Mouse (Mus musculus) lung, embryonic 14.5 days (tissue): ENCODE measurements around the gene Gramd2. TPM values are rescaled to one million over a fixed set of nuclear protein-coding genes. Genes with fewer than 3 reads are reported as not detected.

Experiments
- ATAC-seq: fragments of 200-750 bp; cut with Nextera tagmentation; 2 replicates; pipeline ENCODE4 v1.8.0; 2017; ENCODE audit warnings: mild to moderate bottlenecking, moderate TSS enrichment, moderate library complexity; ENCODE audit not compliant: insufficient read depth
- DNase-seq: peaks from one replicate; pipeline ENCODE4 v3.0.0-alpha.2; 2015
- H3K27ac ChIP-seq: fragments of 300-500 bp; sonication (generic); 2 replicates; pipeline ENCODE4 v1.5.1; 2014; ENCODE audit warnings: low read depth, mild to moderate bottlenecking, moderate library complexity
- H3K27me3 ChIP-seq: fragments of 300-500 bp; sonication (generic); 2 replicates; pipeline ENCODE4 v1.6.1; 2014; ENCODE audit warnings: low read length, control low read depth; ENCODE audit not compliant: insufficient read depth
- H3K36me3 ChIP-seq: fragments of 300-500 bp; sonication (generic); 2 replicates; pipeline ENCODE4 v1.6.1; 2014; ENCODE audit warnings: control low read depth; ENCODE audit not compliant: insufficient read depth
- H3K4me1 ChIP-seq: fragments of 300-500 bp; sonication (generic); 2 replicates; pipeline ENCODE4 v1.6.1; 2014; ENCODE audit warnings: antibody characterized with exemption, control low read depth; ENCODE audit not compliant: insufficient read depth
- H3K4me2 ChIP-seq: fragments of 300-500 bp; sonication (generic); 2 replicates; pipeline ENCODE4 v1.6.1; 2014; ENCODE audit warnings: mild to moderate bottlenecking
- H3K4me3 ChIP-seq: fragments of 300-500 bp; sonication (generic); 2 replicates; pipeline ENCODE4 v1.5.1; 2014; ENCODE audit warnings: low read depth, low read length
- H3K9ac ChIP-seq: fragments of 300-500 bp; sonication (generic); 2 replicates; pipeline ENCODE4 v1.6.1; 2014
- H3K9me3 ChIP-seq: fragments of 300-500 bp; sonication (generic); 2 replicates; pipeline ENCODE4 v1.6.1; 2016; ENCODE audit warnings: low read depth, low read length, control low read depth
- CTCF ChIP-seq: IDR thresholded peaks from 2 replicates; pipeline ENCODE4 v1.5.1; 2016; ENCODE audit warnings: antibody characterized with exemption, low read depth
- WGBS: fragments of 180-500 bp; shearing (Covaris S2); extraction: QIAGEN DNeasy Blood & Tissue Kit; methylation state at CpG from one replicate; pipeline ENCODE4 v1.1.7; 2014; 5-methylcytosine and 5-hydroxymethylcytosine counted together
- polyA plus RNA-seq: library from polyadenylated mRNA; unstranded; fragments of >200 nt; fragmentation: Nextera tagmentation; extraction: Ambion mirVana; gene quantifications from 2 replicates; pipeline ENCODE4 v1.2.1, GENCODE M21; 2014

The Gramd2 gene
- polyA plus RNA-seq, 1 experiment from 2014 or later, result 3.1 TPM

DNA sequence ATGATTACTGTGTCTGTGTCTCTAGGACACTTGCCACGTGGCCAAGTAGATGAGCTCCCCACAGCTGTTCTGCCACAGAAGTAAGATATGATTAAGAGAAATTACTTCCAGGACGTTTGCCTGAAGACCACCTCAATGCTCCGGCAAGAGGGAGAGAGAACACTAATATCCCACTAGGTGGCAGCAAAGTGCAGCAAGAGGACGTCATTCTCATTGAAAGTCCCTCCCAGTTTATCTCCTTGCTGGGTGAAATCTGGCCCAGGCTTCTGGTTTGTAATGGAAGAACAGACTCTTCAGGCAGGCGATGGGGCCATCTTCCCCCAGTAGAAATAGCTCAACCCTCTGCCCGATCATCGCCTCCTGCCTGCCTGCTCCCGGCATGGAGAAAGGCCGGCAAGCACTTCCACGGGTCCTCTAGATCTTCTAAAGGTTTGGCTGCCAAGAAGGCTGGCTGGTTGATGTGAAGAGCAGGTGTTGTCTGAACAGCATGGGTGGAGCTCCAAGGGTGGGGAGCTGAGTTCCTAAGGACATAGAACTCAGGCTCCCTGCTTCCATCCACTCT, 43.2 kb downstream of the Gramd2 start:
- peak; percentile 94 for DNase-seq
- peak overlapping the region; percentile 78 for H3K27ac ChIP-seq
- ATAC-seq, result peak; percentile 61; the same call in 1 of the 2 replicates

DNA sequence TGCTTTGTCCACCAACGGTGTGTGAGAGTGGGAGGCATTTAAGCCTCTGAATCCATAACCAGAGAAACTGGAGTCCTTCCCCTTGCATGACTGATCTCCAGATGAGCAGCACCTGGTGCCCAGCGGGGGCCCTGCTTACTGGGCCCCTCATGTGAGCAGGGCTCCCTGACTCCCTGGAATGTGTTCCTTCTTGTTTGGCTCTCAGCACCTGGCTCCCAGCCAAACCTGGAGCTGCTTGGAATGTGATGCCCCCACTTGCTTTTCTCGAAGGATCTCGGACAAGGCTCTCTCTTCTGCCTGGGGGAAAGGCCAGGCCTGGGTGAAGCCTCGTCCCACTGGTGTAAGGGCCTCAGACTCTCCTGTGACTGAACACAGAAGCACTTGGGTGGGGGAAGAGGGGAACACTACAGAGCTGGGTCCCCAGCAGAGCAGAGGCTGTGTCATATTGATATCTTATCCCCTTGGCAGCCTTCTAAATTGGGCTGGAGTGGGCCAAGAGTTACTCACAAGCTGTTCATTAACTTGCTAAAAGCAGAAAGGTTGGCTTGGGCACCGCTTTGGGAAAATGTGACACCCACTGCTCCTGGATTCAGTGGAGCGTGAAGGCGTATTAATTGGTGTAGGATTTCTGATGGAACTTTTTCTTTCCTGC, 44.0 kb downstream of the Gramd2 start:
- Histone ChIP-seq H3K27ac (peak overlapping the region; percentile 78), H3K4me3 (no peak overlapping the region), H3K4me1 (0 out of 2 replicates have a peak, but pooled peaks cover 9% of the 10 kb centered on the region), H3K9ac (no peak overlapping the region), H3K36me3 (no peaks in the 10 kb centered on the region), H3K9me3 (no peaks in the 10 kb centered on the region), H3K27me3 (no peaks in the 10 kb centered on the region), H3K4me2 (no peak overlapping the region)
- no peak for TF ChIP-seq CTCF
- DNase-seq (peak; percentile 75), ATAC-seq (peak; percentile 69)
- 43% methylated on average over 8 of the region's 8 CpGs for WGBS

More for the DNA sequence above, 43.2 kb downstream of the Gramd2 start:
- Histone ChIP-seq H3K9me3 (no peaks in the 10 kb centered on the region), H3K4me1 (0 out of 2 replicates have a peak, but pooled peaks cover 9% of the 10 kb centered on the region), H3K36me3 (no peaks in the 10 kb centered on the region), H3K9ac (no peak overlapping the region), H3K4me3 (no peak overlapping the region), H3K27me3 (no peaks in the 10 kb centered on the region), H3K4me2 (peak overlapping the region; percentile 42; the same call in 1 of the 2 replicates)
- 9% methylated on average over 10 of the region's 10 CpGs for WGBS
- TF ChIP-seq CTCF, result peak; percentile 89

DNA sequence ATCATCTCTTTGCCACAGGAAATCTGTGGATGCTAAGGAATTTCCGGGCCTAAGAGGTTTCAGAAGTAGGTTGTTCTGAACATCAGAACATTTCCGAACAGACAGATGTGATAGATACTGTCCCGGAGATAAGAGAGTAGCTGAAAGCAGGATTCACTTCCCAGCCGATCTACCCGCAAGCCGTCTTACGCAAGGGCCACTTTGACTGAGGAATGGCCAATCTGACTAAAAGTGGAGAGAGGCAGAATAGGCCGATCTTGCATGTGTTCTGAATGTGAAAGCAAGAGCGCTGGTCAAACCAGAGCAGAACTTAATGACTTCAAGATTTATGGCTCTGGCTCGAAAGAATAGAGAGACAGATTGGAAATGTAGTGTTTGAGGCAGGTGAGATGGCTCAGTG, 45.6 kb downstream of the Gramd2 start:
- WGBS, result 60% methylated on average over 10 of the region's 10 CpGs
- no peak overlapping the region for H3K9ac ChIP-seq
- ATAC-seq, result no peak
- H3K27me3 ChIP-seq, result no peaks in the 10 kb centered on the region
- H3K4me1 ChIP-seq, result 0 out of 2 replicates have a peak, but pooled peaks cover 9% of the 10 kb centered on the region
- H3K4me3 ChIP-seq, result no peak overlapping the region
- H3K27ac ChIP-seq, result no peak overlapping the region
- no peaks in the 10 kb centered on the region for H3K9me3 ChIP-seq
- no peaks in the 10 kb centered on the region for H3K36me3 ChIP-seq
- DNase-seq, result no peak
- TF ChIP-seq CTCF, result no peak
- no peak overlapping the region for H3K4me2 ChIP-seq

DNA sequence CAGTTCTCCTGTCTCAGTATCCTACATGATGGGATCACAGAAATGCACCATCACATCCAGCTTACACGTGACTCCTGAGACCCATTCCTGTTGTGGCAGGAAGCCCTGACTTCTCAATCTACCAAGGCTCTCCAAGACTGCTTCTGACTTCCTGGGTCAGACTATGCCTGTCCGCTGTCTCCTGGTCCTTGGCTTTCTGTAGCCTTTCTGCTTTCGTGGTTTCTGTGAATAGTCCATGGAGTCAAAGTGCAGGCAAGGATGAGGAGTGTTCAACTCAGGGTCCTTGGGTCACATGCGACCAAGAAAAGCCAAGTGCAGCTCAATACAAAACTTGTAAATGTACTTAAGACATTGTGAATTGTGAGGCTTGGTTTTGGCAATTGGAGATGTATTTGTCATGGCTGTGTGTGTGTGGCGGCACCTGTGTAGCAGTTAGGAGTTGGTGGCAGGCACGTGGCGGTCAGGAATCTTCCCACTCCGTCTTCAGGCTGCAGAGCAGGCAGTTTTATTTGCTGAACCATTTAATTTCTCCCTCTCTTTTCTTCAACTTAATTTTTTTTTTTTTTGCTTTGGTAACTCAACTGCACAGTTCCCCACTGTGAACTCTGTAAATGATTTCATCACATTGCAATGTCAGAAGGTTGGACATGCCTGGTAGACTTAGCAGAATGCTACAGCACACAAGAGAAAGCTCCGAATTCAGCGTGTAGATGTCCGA, 47.8 kb downstream of the Gramd2 start:
- Histone ChIP-seq H3K9me3 (no peaks in the 10 kb centered on the region), H3K9ac (no peak overlapping the region), H3K27me3 (no peaks in the 10 kb centered on the region), H3K4me1 (0 out of 2 replicates have a peak, but pooled peaks cover 9% of the 10 kb centered on the region), H3K4me3 (no peak overlapping the region), H3K36me3 (no peaks in the 10 kb centered on the region), H3K27ac (peak overlapping the region; percentile 9; the same call in 1 of the 2 replicates), H3K4me2 (no peak overlapping the region)
- DNase-seq (no peak), ATAC-seq (no peak)
- WGBS, result 67% methylated on average over 11 of the region's 11 CpGs
- TF ChIP-seq CTCF, result no peak

DNA sequence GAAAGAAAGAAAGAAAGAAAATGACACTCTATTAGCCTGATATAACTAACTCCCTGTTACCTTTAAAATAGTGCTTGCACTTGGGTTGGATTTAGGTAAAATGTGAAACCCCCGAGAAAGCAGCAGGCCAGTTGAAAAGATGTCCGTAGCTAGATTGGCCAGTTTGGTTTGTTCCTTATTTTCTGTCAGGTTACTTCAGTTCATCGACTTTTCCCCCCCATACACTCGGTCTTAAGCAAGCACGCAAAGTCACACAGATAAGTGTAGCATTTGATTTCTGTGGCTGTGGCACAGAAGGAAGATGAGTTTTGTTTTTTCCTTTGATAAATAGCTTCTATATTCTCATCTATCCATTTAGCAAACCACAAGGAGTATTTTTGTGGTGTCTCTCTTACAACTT, 51.2 kb downstream of the Gramd2 start:
- DNase-seq, result no peak
- TF ChIP-seq CTCF, result no peak
- Histone ChIP-seq H3K36me3 (no peaks in the 10 kb centered on the region), H3K4me3 (no peak overlapping the region), H3K9me3 (no peaks in the 10 kb centered on the region), H3K9ac (no peak overlapping the region), H3K4me2 (no peak overlapping the region), H3K27me3 (no peaks in the 10 kb centered on the region), H3K4me1 (peaks cover 5% of the 10 kb centered on the region; the same call in 1 of the 2 replicates), H3K27ac (no peak overlapping the region)
- WGBS, result 84% methylated on average over 5 of the region's 5 CpGs
- no peak for ATAC-seq

DNA sequence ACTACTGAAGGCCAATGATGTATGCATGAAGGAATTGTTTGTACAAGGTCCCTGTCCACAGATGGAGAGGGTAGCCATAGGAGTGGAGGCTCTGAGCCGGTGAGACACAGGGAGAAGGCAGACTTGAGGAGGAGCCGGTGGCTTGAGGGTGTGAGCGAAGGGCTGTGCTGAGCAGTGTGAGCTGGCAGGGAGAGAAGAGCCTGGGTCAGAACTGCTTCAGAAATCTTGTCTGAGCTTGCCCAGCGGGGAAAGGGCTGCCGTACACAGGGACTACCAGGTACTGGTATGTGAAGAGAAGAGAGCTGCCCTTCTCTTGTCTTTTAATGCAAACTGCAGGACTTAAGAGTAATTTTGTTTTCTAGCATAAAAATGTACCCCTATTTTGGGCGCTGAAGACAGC, 53.1 kb downstream of the Gramd2 start:
- ATAC-seq (peak; percentile 69; the same call in 1 of the 2 replicates), DNase-seq (no peak)
- Histone ChIP-seq H3K27me3 (no peaks in the 10 kb centered on the region), H3K4me3 (no peak overlapping the region), H3K27ac (no peak overlapping the region; the same call in 1 of the 2 replicates), H3K9me3 (no peaks in the 10 kb centered on the region), H3K4me1 (peaks cover 5% of the 10 kb centered on the region; the same call in 1 of the 2 replicates), H3K4me2 (no peak overlapping the region), H3K9ac (no peak overlapping the region), H3K36me3 (peaks cover 4% of the 10 kb centered on the region; the same call in 1 of the 2 replicates)
- TF ChIP-seq CTCF, result no peak
- WGBS, result 41% methylated on average over 6 of the region's 6 CpGs

DNA sequence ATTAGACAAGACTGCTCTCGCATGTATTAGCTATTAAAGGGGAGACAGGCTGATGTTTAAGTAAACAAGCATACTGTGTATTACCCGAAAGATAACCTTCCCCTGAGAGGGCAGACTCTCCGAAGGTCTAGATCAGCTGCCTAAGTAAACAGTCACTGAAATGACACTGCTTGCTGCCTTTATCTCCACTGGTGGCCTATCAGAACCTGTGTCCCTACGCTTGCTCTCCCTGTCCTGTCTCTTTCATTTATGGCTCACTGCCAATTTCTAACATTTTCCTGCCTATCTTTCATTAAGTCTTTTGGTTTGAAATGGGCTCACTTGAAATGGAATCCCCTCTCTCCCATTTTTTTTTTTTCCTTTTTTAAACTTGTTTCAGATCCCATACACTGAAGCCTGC, 55.5 kb downstream of the Gramd2 start:
- TF ChIP-seq CTCF, result no peak
- Histone ChIP-seq H3K4me3 (no peak overlapping the region), H3K4me2 (no peak overlapping the region), H3K27ac (no peak overlapping the region), H3K9ac (no peak overlapping the region), H3K9me3 (no peaks in the 10 kb centered on the region), H3K36me3 (peaks cover 4% of the 10 kb centered on the region; the same call in 1 of the 2 replicates), H3K4me1 (peaks cover 5% of the 10 kb centered on the region; the same call in 1 of the 2 replicates), H3K27me3 (no peaks in the 10 kb centered on the region)
- DNase-seq (peak; percentile 68), ATAC-seq (peak; percentile 35; the same call in 1 of the 2 replicates)
- WGBS, result 10% methylated on average over 4 of the region's 4 CpGs
